Mouse (Mus musculus) mouse embryonic stem cell (cell line): Measurements from ENCODE around the gene Wipf1.
"Not testable (repeated sequence)": the region's sequence is repeated elsewhere in the genome, so short reads cannot be mapped to it uniquely, and the experiment has no call there.

Source experiments
- in situ Hi-C, 2 experiments: fragments of 300-500 bp; cut with MboI; formaldehyde crosslinking; loops; 1 replicate in 1 of 2; 3 replicates in 1 of 2; pipeline ENCODE4 v1.14.3; 2019 to 2020; ENCODE audit warnings: low sequenced_read_pairs in 2 of 2, low pct_unique_long_range_greater_than_20kb in 1 of 2, mixed read lengths in 1 of 2; ENCODE audit not compliant: unreplicated experiment in 1 of 2

The Wipf1 gene

DNA sequence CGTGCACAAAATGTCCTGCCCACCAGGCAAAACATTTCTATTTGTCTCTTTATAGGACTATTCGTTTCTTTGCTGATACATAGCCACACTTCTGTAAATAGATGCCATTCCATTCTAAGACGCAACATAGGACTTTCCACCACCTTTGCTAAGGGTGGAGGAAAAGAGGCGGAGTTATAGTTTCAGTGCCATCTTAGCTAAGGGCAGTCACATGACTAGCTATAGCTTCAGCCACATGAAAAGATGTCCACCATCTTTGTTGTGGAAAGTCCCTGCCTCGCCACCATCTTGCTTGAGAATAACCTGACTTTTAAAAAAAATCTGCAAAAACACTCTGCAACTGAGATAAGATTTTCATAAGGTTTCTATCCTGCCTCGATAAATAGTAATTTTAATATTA is 15.4 kb downstream of the Wipf1 start:
- in situ Hi-C loops, result no loop called here

DNA sequence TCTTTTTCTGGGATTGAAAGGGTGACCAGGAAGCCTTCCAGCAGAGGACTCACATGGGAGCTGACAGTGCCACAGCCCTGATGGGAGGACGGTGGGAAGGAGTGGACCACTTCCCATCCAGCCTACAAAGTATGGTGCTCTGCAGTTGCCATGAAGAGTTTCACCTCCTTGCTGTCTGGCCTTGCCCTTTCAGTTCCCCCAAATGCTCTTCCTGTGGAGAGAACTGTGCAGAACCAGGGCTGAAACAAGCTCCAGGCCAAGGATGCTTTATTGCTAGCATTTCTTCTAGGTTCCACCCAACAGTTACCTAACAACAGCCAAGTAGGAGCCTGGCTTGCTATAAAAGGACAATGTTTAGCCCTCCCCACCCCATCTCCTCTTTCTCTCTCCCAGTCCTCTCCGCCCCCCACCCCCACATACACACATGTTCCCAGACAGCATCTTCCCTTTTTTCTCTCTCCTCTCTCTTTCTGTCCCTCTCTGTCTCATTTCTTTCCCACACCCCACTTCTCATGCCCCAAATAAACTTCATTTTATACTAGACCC is 16.3 kb downstream of the Wipf1 start:
- in situ Hi-C loops, result no loop called here

DNA sequence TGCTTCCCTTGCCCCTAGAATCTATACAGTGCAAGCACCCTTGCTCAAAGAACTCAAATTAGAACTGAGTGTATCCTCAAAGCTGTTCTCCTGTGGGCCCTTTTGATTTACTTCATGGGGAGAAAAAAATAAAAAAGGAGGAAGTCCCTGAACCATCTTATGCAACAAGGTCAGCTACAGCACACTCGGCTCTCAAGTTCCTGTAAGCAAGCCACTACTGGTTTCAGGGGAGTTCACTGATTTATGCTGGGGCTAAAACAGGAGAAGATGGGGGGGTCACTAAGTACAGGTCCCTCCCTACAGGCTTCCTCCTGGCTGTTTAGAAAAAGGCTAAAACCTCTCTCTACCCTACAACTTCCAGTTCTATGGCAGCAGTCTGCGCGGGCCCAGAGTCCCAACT is 17.5 kb downstream of the Wipf1 start:
- in situ Hi-C loops, result no loop called here

DNA sequence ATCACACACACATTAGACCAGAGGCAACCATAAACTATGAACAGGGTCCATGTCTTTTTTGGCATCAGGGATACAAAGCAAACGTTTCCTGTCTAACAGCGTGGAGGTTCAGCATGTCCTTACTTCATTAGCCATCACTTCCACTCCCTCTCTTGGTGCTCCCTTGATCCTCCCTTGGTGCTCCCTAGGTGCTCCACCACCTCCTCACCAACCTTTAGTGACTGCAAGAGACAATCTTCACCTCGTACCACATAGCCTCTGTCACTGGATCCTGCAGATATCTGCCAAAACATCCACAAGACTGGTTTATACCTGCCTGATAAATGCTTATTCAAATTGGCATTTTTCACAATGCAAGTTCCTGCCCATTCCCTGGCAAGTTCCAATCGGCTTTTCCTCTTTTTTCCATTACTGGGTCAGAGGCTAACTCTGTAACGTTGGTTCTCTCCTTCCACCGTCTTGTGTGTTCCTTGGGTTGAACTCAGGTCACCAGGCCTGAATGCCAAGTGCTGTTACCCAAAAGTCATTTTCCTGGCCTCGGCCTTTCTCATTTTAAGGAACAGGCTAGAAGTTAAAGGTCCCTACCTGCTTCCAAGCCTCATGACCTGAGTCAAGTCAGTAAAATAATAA is 18.7 kb downstream of the Wipf1 start:
- in situ Hi-C loops, result no loop called here

DNA sequence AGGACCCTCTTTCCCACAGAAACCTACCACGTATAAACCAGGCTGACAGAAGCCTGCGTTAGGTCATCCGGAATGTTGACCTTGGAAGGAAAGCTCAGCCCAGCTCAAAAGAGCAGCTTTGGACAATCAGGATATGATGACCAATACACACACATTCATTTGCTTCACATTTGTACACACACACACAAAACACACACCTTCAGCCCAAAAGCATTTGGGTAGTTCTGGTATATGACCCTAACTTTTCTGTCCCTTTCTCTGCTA is 19.6 kb downstream of the Wipf1 start:
- in situ Hi-C loops, result no loop called here

DNA sequence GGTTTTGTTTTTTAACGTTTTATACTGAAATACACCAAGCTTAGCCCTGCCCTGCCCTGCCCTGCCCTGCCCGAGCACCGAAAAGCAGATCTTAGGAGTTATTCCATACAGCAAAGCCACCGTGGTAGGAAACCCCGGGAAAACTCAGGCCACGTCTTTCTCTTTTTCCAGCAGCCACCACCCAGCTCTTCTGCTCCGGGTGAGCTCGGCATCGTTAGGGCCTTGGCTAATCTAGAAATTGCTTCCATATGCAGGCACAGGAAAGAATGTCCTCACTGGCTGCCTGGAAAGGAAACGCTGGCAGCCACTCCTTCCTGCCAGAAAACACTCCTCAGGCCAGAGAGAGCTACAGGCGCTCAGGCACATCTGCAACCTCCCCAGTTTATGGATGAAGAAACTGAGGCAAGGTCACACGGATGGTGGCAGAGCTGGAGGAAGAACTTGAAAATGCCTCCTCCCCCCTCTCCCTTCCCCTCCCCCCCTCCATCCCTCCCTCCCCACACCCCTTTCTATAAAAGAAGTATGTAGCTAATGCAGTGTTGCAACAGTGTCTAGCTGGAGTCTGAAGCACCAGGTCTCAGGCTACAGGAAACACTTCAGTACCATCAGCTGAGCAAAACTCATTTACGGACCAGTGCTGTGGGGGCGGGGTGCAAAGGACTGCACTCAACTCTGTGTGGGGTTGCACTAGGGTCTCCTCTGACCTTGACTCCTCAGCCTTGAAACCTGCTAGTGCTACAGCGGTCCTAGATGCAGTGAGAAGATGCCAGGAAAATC is 20.1 kb downstream of the Wipf1 start:
- in situ Hi-C loops, result no loop called here

DNA sequence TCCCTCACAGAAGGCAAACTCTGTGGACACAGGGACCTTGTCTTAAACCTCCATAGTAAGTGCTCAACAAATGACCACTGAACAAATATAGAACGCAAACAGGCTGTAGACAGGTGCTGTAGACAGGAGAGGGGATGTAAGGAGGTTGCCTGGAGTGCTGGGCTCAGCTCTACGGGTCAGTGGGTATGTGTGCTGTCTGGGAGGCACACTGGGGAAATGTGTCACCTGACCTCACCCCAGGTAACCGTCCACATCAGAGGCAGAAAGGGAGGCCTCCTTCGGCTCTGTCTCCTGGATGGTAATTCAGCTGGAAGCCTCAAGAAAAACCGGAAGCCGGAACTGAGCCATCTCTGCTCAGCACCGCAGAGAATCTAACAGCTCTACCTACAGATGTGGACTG is 21.6 kb downstream of the Wipf1 start:
- in situ Hi-C loops, result no loop called here

DNA sequence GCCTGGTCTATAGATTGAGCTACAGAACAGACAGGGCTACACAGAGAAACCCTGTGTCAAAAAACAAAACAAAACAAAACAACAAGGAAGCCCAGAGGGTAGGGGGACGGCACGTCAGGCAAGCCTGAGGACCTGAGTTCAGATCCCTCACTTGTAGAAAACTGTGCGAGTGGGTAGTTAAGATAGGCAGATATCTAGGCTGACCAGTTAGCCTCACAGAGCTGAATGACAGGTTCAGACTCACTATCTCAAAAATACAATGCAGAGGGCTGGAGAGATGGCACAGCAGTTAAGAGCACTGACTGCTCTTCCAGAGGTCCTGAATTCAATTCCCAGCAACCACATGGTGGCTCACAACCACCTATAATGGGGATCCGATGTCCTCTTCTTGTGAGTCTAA is 23.2 kb downstream of the Wipf1 start:
- in situ Hi-C loops, result not testable (repeated sequence)

DNA sequence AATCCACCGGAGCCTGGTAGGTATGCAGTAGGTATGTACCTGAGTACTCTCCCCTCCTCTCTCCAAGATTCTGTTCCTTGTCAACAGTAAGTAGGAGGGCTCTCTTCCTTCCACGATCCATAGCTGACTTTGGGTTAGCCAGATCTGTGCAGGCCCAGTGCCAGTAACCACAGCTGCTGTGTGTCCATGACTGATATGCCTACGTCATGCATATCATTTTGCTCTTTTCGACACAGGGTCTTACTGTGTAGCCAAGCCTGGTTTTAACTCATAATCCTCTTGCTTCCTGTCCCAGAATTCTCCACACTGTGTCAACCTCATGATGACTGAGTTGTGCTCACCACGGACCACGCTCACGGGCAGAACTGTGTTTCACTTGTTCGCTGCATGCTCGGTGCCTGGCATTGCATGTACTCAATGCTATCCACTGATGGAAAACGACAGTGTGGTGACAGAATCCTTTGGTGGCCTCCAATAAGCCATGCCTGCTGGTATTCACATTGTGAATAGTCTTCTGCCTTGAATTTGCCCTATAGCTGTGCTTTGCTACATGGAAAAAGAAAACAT is 26.6 kb downstream of the Wipf1 start:
- in situ Hi-C loops, result no loop called here

DNA sequence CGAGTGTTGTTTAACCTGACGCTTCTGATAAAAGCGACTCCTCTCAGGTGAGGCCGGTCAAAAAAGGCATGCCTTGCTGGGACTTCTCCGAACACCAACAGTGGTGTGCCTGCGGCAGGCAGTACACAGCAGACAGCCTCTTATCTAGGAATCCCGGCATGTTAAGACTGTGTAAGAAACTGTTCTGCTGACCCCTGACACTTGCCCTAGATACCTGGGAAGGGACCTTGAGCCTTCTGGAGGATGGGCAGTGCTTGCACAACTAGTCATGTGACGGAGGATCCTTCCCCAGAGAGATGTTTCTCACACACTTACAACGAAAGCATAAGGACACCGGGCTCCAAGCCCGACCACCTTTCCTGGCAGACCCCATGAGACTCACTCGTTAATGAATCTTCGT is 28.7 kb downstream of the Wipf1 start:
- in situ Hi-C loops, result no loop called here

DNA sequence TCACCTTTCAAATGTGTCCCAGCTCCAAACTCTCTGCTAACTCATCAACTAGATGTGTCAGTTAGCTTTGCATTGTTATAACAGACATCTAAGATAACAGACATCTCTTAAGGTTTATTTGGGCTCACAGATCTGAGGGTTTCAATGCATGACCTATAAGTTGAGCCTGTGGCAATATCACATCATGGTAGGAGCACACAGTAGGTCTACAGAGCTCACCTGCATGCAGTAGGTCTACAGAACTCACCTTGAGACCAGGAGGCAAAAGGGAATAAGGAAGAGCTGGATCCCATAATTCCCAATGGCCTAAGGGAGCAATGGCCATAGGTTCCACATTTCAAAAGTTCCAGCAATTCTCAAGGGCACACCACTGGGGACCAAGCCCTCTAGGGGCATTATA is 31.2 kb downstream of the Wipf1 start:
- in situ Hi-C loops, result no loop called here

DNA sequence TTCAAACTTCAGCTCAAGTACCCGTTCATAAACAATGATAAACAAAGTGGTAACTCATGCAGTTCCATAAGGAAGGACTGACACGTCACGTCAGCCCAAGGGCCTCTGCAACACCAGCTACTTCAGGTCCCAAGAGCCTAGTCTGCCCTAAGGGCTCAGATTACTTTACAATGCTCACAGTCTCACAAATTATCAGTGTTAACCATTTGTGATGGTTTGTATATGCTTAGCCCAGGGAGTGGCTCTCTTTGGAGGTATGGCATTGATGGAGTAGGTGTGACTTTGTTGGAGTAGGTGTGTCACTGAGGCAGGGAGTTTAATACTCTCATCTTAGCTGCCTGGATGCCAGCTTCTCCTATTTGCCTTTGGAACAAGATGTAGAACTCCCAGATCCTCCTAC is 32.0 kb downstream of the Wipf1 start:
- in situ Hi-C loops, result no loop called here

DNA sequence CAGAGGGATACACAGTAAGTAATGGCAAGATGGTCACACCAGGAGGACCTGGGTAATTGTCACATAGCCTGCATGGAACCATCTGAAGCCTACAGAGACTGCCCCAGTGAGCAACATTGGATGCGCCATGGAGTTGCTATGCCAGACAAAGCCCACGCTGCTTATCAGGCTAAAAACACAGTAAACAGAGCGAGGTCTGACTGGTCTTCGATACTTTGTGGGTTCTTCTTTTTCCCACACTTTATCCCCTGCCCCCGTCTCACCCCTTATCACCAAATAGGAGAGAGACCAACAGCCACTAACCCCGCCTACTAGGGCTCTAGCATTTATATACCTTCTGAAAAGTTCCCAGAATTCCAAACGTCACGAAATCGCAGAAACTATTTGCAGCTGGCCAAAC is 32.6 kb downstream of the Wipf1 start:
- in situ Hi-C loops, result no loop called here

DNA sequence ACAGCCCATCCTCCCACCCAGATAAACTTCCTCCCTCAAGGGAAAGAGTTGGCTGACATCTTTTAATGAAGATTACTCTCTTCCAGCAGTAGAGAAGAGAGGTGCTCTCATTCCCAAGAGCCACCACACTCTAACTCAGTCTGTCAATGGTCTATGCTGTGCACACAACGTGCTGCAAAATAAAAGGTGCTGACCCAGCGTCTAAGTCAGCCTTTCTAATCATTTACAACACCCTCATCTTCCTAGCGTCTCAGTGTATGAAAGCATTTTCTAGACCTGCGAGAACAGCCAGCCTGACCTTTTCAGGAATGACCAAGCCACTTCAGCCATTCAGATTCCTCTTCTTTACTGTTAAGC is 33.2 kb downstream of the Wipf1 start:
- in situ Hi-C loops, result no loop called here

DNA sequence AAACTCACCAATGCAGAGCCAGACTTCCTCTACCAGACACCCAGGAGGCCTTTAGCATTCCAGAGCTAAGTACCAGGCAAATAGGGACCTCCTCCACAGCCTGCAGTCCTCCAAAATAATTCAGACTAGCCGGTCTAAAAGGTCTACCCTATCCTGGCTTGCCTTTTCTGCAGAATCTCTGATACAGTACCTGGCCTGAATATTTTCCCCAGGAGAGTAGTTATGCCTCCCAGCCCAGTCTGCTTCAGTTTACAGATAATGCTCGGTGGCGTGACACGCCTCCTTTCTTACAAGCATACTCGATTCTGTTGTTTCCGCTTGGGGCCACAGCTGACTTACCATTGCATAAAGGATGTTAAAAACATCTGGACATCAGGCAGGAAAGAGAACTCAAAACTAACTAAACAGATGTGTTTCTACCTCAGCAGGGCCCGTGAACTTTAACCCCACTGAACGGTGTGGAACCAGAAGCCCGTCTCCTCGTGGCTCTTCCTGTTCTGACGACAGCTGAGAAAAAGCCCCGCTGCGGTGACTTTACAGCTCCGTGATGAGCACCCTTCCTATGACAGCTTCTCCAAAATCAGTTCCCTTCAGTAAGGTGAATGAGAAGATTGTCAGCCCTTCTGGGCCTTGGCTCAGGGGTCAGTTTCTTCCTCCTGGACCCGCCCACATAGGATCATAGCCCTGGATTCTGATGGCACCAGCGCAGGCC is 33.8 kb downstream of the Wipf1 start:
- in situ Hi-C loops, result no loop called here

DNA sequence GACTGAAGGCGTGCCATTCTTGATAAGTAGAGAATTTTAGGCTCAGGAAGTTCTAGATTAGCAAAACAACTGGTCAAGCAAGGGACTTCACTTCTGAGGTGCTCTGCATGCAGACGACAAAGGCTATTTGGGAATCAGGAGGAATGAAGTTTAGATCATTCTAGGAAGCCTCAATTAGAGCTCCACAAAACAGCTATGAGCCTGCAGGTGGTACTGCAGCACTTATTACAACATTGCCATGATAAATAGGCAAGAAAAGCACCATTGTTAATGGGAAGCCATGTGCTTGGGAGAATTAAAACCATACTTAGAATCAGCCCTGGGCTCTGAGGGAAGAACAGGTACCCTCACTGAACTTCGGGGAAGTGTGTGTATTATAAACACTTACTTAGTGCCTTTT is 36.0 kb downstream of the Wipf1 start:
- in situ Hi-C loops, result no loop called here

DNA sequence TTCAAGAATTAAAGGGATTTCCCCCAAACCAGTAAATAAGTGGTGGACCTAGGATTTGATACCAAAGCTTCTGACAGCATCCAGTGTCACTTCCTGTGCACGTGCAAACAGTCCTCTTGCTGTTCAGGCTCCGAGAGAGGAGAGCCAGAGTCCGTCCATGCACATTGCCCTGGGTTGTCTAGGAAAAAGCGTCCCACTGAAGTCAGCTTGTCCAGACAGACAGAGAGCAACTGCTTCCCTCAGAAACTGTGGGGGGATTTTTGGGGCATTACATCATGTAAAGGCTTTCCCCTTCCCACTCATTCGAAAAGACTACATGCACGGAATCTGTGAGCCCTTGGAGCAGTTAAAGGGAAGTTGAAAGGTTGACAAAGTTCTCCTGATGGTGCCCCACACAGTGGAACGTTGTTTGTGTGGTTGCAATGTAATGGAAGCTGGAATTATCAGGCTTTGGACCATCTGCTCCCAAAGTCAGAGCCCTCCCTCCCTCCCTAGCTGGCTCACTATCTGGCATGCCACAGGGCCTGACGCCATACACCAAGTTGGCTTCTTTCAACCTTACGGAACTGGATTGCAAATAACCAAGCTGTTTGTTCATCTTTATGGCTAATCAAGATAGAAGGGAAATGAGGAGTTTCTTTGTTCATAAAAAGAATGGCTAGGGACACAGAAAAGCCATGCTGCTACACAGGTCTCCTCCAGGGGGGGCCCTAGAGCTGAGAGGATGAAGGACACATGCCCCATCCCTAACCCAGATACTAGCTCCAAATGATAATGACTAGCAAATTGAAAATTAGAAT is 37.9 kb downstream of the Wipf1 start:
- in situ Hi-C loops, result no loop called here

DNA sequence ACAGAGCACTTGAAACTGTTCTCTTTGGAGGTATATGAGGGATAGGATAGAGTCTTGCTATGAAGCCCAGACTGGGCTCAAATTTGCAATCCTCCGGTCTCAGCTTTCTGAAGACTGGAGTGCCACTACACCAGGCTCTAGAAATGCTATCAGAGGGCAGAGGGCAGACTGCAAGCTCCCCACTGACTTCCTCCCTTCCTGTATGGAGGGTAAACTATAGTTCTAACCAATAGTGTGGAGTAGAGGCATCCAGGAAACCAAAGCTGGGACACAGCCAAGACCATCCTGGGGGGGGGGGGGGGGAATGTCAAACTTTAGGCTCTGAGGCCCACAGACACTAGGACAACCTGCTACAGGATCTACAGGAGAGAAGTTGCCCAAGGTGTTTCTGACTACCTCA is 39.1 kb downstream of the Wipf1 start:
- in situ Hi-C loops, result no loop called here

DNA sequence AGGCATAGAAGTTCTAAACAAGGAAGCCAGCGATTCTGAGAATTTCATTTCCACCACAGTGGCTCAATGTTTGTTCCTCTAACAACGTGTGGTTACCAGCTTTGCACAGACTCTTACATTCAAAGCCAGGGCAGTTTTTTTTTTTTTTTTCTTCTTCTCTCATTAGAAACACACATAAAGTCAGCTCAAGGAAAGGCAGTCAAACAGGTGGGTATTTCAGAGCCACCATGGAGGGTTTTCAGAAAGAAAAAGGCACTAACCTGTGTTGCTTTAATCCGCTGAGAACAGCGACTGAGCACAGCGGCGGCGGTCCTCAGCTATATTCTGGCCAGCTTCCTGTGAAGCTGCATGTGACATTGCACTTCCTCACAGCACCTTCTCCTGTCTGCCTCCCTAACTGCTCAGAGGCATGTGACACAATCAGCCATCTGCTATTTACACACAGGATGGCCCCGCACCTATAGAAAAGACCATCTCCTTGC is 43.4 kb downstream of the Wipf1 start:
- in situ Hi-C loops, result no loop called here
